Mouse (Mus musculus): ENCODE results near the gene Tas1r2. TPM values are rescaled to one million over a fixed set of nuclear protein-coding genes. Genes with fewer than 3 reads are reported as not detected.

Tas1r2 gene
- total RNA-seq, 2 experiments from 2014 or later, result not detected

- DNase-seq (ENCODE audit: low spot score in 2 of 2), result no peak
Observed at GRCm38 (mm10) chr4:139703468-139703867, 50.1 kb downstream of the Tas1r2 start.

- DNase-seq (ENCODE audit: low spot score in 2 of 2), result no peak
Observed at GRCm38 (mm10) chr4:139705986-139706385, 52.6 kb downstream of the Tas1r2 start.

- no peak for DNase-seq (ENCODE audit: low spot score in 2 of 2)
Observed at GRCm38 (mm10) chr4:139710467-139711334, 57.4 kb downstream of the Tas1r2 start.

- no peak for DNase-seq (ENCODE audit: low spot score in 2 of 2)
Observed at GRCm38 (mm10) chr4:139715241-139715932, 62.0 kb downstream of the Tas1r2 start.

GRCm38 (mm10) chr4:139716477-139717169, 63.3 kb downstream of the Tas1r2 start:
- DNase-seq (ENCODE audit: low spot score in 2 of 2), result peak; percentile 64 to 79

GRCm38 (mm10) chr4:139718978-139719377, 65.6 kb downstream of the Tas1r2 start:
- no peak for DNase-seq (ENCODE audit: low spot score in 2 of 2)

Small RNA genes lying within 50 kb of the gene (microRNA-seq; reads per million reads assigned to microRNA genes)
- gene Mir7020, result 0.74 to 2.9 reads per million in 2 experiments

Other genes starting within 250 kb of the Tas1r2 start
- 10 to 100 TPM; 18.6 to 19.2 TPM for gene Iffo2, start 123.0 kb upstream of the Tas1r2 start, total RNA-seq (2021)
- not detected for gene Gm21969, start 50.4 kb upstream of the Tas1r2 start, total RNA-seq (2021)
- 10 to 100 TPM; 19.6 to 21.4 TPM for gene Aldh4a1, start 30.7 kb upstream of the Tas1r2 start, total RNA-seq (2021)
- gene Pax7, start 180.0 kb downstream of the Tas1r2 start, total RNA-seq (2021), result not detected

Measured in layer of hippocampus, adult 18-20 months (tissue).